Mouse (Mus musculus) embryonic stem cell, embryonic (primary cell): ENCODE data around the gene C130079G13Rik.
"Not testable (repeated sequence)": the region's sequence is repeated elsewhere in the genome, so short reads cannot be mapped to it uniquely, and the experiment has no call there.

ENCODE experiments used
- CTCF ChIA-PET, 4 experiments: fragments of 300-600 bp in 2 of 4; fragments of 350-600 bp in 2 of 4; sonication (Branson Sonifier 250); formaldehyde crosslinking; loops; one replicate each; lab custom pipeline; 2022; ENCODE audit warnings: inconsistent platforms in 2 of 4; lab: Charles Lee
- POLR2A ChIA-PET, 4 experiments: fragments of 300-600 bp in 2 of 4; fragments of 350-600 bp in 2 of 4; sonication (Branson Sonifier 250); formaldehyde crosslinking; loops; one replicate each; lab custom pipeline; 2022; ENCODE audit warnings: antibody characterized with exemption in 4 of 4, inconsistent platforms in 1 of 4; lab: Charles Lee

C130079G13Rik gene

DNA sequence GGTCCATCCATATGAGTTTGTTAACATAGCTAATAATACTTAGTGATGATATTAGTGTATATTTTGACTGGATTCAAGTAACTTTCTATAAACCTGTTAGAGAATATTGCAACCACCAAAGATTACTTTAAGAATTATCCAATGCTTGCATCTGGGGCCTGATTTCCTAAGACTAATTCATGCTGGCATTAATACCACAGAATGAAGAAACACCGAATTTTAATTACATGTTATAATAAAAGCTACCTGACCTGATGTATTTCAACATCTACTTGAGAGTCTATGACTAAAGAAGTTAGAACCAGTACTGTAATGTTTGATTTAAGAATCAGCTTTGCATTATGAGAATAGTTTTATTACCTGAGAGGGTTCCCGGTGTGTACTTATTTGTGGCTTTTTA is at the start of gene C130079G13Rik:
Gene C130079G13Rik, plus strand, starts transcription at position 301 of the 400 bp plus-strand sequence.
- POLR2A ChIA-PET, result interaction anchor here in 1 of 4 experiments (1.4 kb wide), 1 partner anchor 10 kb away, joined by 3 read pairs; no protein-coding TSS in a partner anchor
- CTCF ChIA-PET, result no interaction called here

DNA sequence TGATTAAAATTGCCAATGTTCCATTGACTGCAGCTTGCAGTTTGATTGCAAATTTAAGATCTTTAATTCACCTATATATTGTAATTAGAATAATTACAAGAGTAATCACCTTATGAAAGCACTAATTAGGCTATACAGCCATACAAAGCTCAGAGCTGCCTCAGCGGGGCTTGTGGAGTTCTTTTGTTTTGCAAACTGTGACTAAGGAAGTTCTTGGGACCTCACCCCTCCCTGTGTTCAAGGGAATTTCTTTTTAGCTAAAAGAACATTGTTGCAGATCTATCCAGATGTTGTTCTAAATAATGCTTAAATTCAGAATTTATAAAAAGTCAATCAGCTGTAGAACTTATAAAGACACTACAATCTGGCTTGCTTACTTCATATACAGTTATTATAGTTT is 47.4 kb upstream of the C130079G13Rik start:
- POLR2A ChIA-PET, CTCF ChIA-PET: not testable (repeated sequence)

GRCm38 (mm10) chr3:59879801-59880554 is 45.0 kb upstream of the C130079G13Rik start:
- CTCF ChIA-PET, result not testable (repeated sequence)
- POLR2A ChIA-PET, result interaction anchor here in 1 of 4 experiments (1.1 to 1.4 kb wide), 3 partner anchors 11 to 1188 kb away, joined by 3 to 4 read pairs (median 3); no protein-coding TSS in a partner anchor

GRCm38 (mm10) chr3:59893276-59893675 is 31.7 kb upstream of the C130079G13Rik start:
- POLR2A ChIA-PET, result interaction anchor here in 1 of 4 experiments (1.4 kb wide), 1 partner anchor 19 kb away, joined by 3 read pairs; no protein-coding TSS in a partner anchor
- CTCF ChIA-PET, result interaction anchor here in 1 of 4 experiments (1.0 kb wide), 1 partner anchor 773 kb away, joined by 3 read pairs; no protein-coding TSS in a partner anchor

GRCm38 (mm10) chr3:59934621-59935020 is 9.6 kb downstream of the C130079G13Rik start:
- POLR2A ChIA-PET, result no interaction called here
- CTCF ChIA-PET, result no interaction called here

DNA sequence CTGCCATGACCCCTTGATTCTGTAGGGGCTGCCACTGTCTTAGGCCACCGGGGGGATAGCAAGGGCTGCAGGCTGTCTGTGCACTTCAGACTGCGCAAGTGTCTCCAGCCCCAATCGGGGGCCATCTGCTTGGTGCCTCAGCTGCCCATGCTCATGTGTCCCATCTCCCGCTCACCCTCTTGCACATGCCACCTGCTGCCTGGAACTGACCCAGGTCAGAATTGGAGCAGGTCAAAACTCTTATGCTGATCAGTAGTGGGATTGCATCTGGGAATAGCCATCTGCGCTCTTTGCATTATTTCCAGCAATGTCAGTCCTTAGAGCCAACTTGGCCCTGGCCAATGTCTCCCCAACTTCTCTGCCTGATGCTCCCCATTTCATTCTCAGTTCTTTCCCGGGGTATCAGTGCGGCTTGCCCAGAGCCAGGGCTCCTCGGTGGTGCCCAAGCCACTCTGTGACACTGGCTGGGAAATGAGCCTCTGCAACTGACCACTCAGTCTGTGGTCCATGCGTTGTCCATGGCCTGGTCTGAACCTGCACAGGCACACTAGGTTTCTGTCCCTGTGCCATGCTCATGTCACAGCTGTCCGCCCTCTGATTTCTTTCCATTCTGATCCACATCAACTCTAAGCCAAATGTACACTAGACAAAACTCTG is 22.4 kb downstream of the C130079G13Rik start:
- ChIA-PET POLR2A (no interaction called here), CTCF (no interaction called here)

- ChIA-PET CTCF (no interaction called here), POLR2A (interaction anchor here in 1 of 4 experiments (0.7 kb wide), 1 partner anchor 24 kb away, joined by 8 read pairs; no protein-coding TSS in a partner anchor)
These were observed 45.9 kb downstream of the C130079G13Rik start for GRCm38 (mm10) chr3:59970891-59971290.

DNA sequence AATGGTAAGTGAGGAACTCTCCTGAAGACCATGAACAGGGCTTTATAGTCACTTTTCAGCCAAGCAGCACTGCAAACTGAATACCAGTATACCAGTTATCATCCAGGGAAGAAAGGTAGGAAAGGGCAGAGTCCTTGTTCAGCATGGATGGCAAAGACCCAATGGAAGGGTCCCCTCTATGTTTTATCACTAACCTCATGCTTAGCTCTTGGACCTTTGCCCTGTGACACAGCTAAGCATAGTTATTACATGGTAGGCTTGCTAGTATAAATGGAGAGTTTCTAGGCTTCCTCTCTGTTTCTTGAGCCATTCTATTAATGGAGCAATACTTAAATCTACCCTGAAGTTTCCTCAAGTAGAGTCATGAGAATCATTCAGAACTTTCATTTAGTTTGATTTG is 49.6 kb downstream of the C130079G13Rik start:
- CTCF ChIA-PET, result interaction anchor here in 1 of 4 experiments (0.5 kb wide), 1 partner anchor 594 kb away, joined by 3 read pairs; no protein-coding TSS in a partner anchor
- POLR2A ChIA-PET, result no interaction called here
